Mouse (Mus musculus) ovary, adult 10 weeks (tissue): Measurements from ENCODE around the gene Sp110. TPM values are rescaled to one million over a fixed set of nuclear protein-coding genes. Genes with fewer than 3 reads are reported as not detected.

Experiments
- polyA plus RNA-seq: library from polyadenylated mRNA; stranded (reverse); fragments of 350-450 nt; fragmentation: Illumina TruSeq; extraction: RNeasy Lipid Tissue Mini Kit (QIAGEN cat#74804); gene quantifications from one replicate; pipeline ENCODE4 v1.2.3, GENCODE M21; 2014

Sp110 gene
- 8.3 TPM for polyA plus RNA-seq

GRCm38 (mm10) chr1:85598271-85599012 is at the start of gene Sp110:
TSS of gene Sp110 (minus strand) at chr1:85598817.

GRCm38 (mm10) chr1:85600078-85600477 is 1.5 kb upstream of the Sp110 start, which contains the start of gene Sp140:
TSS of gene Sp140 (plus strand) at chr1:85600378.

GRCm38 (mm10) chr1:85575376-85575775 is 23.2 kb downstream of the Sp110 start, which contains the start of gene G530012D18Rik:
TSS of gene G530012D18Rik (plus strand) at chr1:85575676.

Other genes starting within 250 kb of the Sp110 start
- gene G530012D18Rik, start 23.1 kb downstream of the Sp110 start, polyA plus RNA-seq, result not detected
- 7.0 TPM for gene Sp140, start 1.6 kb upstream of the Sp110 start, polyA plus RNA-seq
- 54.3 TPM for gene Sp100, start 51.2 kb upstream of the Sp110 start, polyA plus RNA-seq
- 1.6 TPM for gene A630001G21Rik, start 179.8 kb upstream of the Sp110 start, polyA plus RNA-seq
- gene Cab39, start 194.6 kb upstream of the Sp110 start, polyA plus RNA-seq, result 214 TPM